Mouse (Mus musculus) midbrain, postnatal 0 days (tissue): ENCODE measurements at regions not wholly inside any gene's neighbourhood (a gene's known extent, or its start where the extent isn't known, plus 50 kb on each side); places are given as distances from the start of the nearest gene placed in this dataset.

Source experiments
- ATAC-seq: fragments of 200-750 bp; cut with Nextera tagmentation; 2 replicates; pipeline ENCODE4 v1.8.0; 2017; ENCODE audit warnings: moderate number of reproducible peaks, mild to moderate bottlenecking, moderate TSS enrichment, moderate library complexity; ENCODE audit not compliant: low FRiP score
- DNase-seq: peaks from one replicate; pipeline ENCODE4 v3.0.0-alpha.2; 2015; ENCODE audit warnings: low spot score
- H3K27ac ChIP-seq: fragments of 300-500 bp; sonication (generic); 2 replicates; pipeline ENCODE4 v1.5.1; 2014; ENCODE audit warnings: low read depth, mild to moderate bottlenecking, low read length, mixed read lengths
- H3K27me3 ChIP-seq: fragments of 300-500 bp; sonication (generic); 2 replicates; pipeline ENCODE4 v1.6.1; 2014; ENCODE audit warnings: low read length, control low read depth, mixed read lengths; ENCODE audit not compliant: insufficient read depth
- H3K36me3 ChIP-seq: fragments of 300-500 bp; sonication (generic); 2 replicates; pipeline ENCODE4 v1.6.1; 2014; ENCODE audit warnings: low read length, control low read depth, mixed read lengths; ENCODE audit not compliant: insufficient read depth
- H3K4me1 ChIP-seq: fragments of 300-500 bp; sonication (generic); 2 replicates; pipeline ENCODE4 v1.6.1; 2014; ENCODE audit warnings: mild to moderate bottlenecking, control low read depth, antibody characterized with exemption, low read length, mixed read lengths; ENCODE audit not compliant: insufficient read depth
- H3K4me2 ChIP-seq: fragments of 300-500 bp; sonication (generic); 2 replicates; pipeline ENCODE4 v1.6.1; 2014; ENCODE audit warnings: low read depth, mild to moderate bottlenecking, low read length, mixed read lengths; ENCODE audit not compliant: poor library complexity, severe bottlenecking
- H3K4me3 ChIP-seq: fragments of 300-500 bp; sonication (generic); 2 replicates; pipeline ENCODE4 v1.5.1; 2014; ENCODE audit warnings: low read depth, mild to moderate bottlenecking, low read length, moderate library complexity
- H3K9ac ChIP-seq: fragments of 300-500 bp; sonication (generic); replicated peaks from 2 replicates; pipeline ENCODE4 v1.6.1; 2014; ENCODE audit warnings: mild to moderate bottlenecking, low read length, moderate library complexity, mixed read lengths; ENCODE audit not compliant: poor library complexity, severe bottlenecking
- H3K9me3 ChIP-seq: fragments of 300-500 bp; sonication (generic); 2 replicates; pipeline ENCODE4 v1.6.1; 2016; ENCODE audit warnings: low read length, control low read depth
- CTCF ChIP-seq: IDR thresholded peaks from 2 replicates; pipeline ENCODE4 v1.5.1; 2016; ENCODE audit warnings: antibody characterized with exemption, mild to moderate bottlenecking
- WGBS: fragments of 180-500 bp; shearing (Covaris S2); extraction: QIAGEN DNeasy Blood & Tissue Kit; methylation state at CpG from one replicate; pipeline ENCODE4 v1.1.7; 2014; 5-methylcytosine and 5-hydroxymethylcytosine counted together

- Histone ChIP-seq H3K9me3 (no peaks in the 10 kb centered on the region), H3K4me1 (no peaks in the 10 kb centered on the region)
- 97% methylated on average over 2 of the region's 2 CpGs for WGBS
Observed at GRCm38 (mm10) chr12:39938211-39938610, 99.6 kb downstream of the Arl4a start.

DNA sequence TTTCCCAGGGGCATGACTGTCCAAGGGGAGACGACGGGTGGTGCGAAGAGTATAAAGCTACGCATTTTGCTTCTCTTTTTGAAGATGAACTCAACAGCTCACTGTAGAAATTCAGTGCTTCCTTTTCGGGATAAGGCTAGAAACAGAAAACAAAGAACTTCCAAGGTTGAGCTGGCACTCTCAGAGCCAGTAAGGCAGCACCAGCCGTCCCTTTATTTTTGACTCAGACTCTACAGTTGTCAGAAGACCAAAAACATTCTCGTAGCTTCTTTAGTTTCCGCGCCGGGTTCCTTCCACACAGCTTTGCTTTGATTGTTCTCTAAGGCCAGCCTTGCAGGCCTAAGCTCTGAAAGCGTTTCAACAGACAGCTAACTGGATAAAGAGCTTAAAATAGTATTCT lies 101.5 kb downstream of the Arl4a start:
- no peak overlapping the region for H3K9ac ChIP-seq
- 0 out of 2 replicates have a peak overlapping the region, but pooled peaks have one; percentile 18 for H3K27ac ChIP-seq
- no peak overlapping the region for H3K4me3 ChIP-seq
- no peaks in the 10 kb centered on the region for H3K36me3 ChIP-seq
- no peak for DNase-seq
- 18% methylated on average over 11 of the region's 11 CpGs for WGBS
- TF ChIP-seq CTCF = no peak
- no peaks in the 10 kb centered on the region for H3K27me3 ChIP-seq
- no peak overlapping the region for H3K4me2 ChIP-seq
- H3K9me3 ChIP-seq = no peaks in the 10 kb centered on the region
- no peaks in the 10 kb centered on the region for H3K4me1 ChIP-seq
- ATAC-seq = no peak; the same call in 1 of the 2 replicates

More at GRCm38 (mm10) chr12:39938211-39938610, 99.6 kb downstream of the Arl4a start:
- no peak for TF ChIP-seq CTCF
- DNase-seq (no peak), ATAC-seq (no peak)
- no peak overlapping the region for H3K4me2 ChIP-seq
- H3K27me3 ChIP-seq = no peaks in the 10 kb centered on the region
- H3K9ac ChIP-seq = no peak overlapping the region
- H3K27ac ChIP-seq = no peak overlapping the region
- no peak overlapping the region for H3K4me3 ChIP-seq
- H3K36me3 ChIP-seq = no peaks in the 10 kb centered on the region

DNA sequence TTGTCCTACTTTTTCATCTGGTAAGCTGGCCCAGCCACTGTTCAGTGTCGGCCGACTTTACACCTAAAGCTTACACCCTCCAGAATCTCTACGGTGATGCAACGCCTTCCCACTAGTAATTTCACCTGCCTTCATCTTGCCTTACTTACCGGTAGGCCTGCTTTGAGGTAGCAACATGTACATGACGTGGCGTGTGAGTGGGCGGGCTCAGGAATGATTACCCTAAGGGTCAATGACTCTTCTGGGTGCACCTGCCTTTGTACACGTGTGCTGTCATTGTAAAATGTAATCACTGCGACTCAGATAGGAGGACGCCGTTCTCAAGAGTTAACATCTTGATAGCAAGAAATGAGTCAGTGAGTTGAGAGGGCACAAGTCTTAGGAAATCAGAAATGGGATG lies 102.0 kb downstream of the Arl4a start:
- Histone ChIP-seq H3K9ac (no peak overlapping the region), H3K27me3 (no peaks in the 10 kb centered on the region), H3K9me3 (no peaks in the 10 kb centered on the region), H3K36me3 (no peaks in the 10 kb centered on the region), H3K4me1 (no peaks in the 10 kb centered on the region), H3K4me2 (no peak overlapping the region), H3K4me3 (no peak overlapping the region), H3K27ac (no peak overlapping the region)
- ATAC-seq (no peak), DNase-seq (no peak)
- WGBS = 86% methylated on average over 12 of the region's 12 CpGs
- no peak for TF ChIP-seq CTCF

- ATAC-seq = no peak
- Histone ChIP-seq H3K9ac (no peak overlapping the region), H3K4me1 (no peaks in the 10 kb centered on the region), H3K27me3 (no peaks in the 10 kb centered on the region), H3K36me3 (no peaks in the 10 kb centered on the region), H3K4me2 (no peak overlapping the region), H3K4me3 (no peak overlapping the region), H3K9me3 (no peaks in the 10 kb centered on the region), H3K27ac (no peak overlapping the region)
- WGBS = 91% methylated on average over 4 of the region's 4 CpGs
- DNase-seq = no peak
- no peak for TF ChIP-seq CTCF
Observed at GRCm38 (mm10) chr12:39934877-39935276, 102.9 kb downstream of the Arl4a start.

- no peak overlapping the region for H3K4me2 ChIP-seq
- H3K4me3 ChIP-seq = no peak overlapping the region
- ATAC-seq (no peak), DNase-seq (no peak)
- no peaks in the 10 kb centered on the region for H3K36me3 ChIP-seq
- no peaks in the 10 kb centered on the region for H3K27me3 ChIP-seq
- H3K27ac ChIP-seq = no peak overlapping the region
- WGBS = 77% methylated on average over 1 of the region's 1 CpGs
- H3K9me3 ChIP-seq = no peaks in the 10 kb centered on the region
- no peak for TF ChIP-seq CTCF
- no peak overlapping the region for H3K9ac ChIP-seq
- H3K4me1 ChIP-seq = no peaks in the 10 kb centered on the region
Observed at GRCm38 (mm10) chr12:39931251-39931650, 106.6 kb downstream of the Arl4a start.

DNA sequence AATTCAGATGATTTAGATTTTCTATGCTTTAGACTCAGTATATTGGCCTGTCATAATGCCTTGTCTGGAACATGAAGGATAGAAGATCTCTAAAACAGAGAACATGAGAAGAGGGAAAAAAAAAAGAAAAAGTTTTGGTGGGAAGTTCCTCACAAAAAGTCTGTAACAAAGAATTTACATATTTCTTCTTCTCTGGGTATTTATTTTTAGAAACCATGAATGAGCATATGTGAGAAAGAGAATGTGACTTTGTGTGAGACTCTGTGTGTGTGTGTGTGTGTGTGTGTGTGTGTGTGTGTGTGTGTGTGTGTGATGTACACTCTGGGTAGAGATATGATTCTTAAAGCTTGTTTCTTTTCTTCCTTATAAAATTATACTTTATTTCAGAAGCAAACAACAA lies 109.9 kb downstream of the Arl4a start:
- H3K36me3 ChIP-seq = no peaks in the 10 kb centered on the region
- no peak for TF ChIP-seq CTCF
- no peak overlapping the region for H3K9ac ChIP-seq
- H3K9me3 ChIP-seq = no peaks in the 10 kb centered on the region
- no peak overlapping the region for H3K4me3 ChIP-seq
- no peak overlapping the region for H3K27ac ChIP-seq
- H3K27me3 ChIP-seq = no peaks in the 10 kb centered on the region
- ATAC-seq = no peak
- no peak overlapping the region for H3K4me2 ChIP-seq
- DNase-seq = no peak
- H3K4me1 ChIP-seq = no peaks in the 10 kb centered on the region
